Mouse (Mus musculus): ENCODE data around the gene Aacs.

DNA sequence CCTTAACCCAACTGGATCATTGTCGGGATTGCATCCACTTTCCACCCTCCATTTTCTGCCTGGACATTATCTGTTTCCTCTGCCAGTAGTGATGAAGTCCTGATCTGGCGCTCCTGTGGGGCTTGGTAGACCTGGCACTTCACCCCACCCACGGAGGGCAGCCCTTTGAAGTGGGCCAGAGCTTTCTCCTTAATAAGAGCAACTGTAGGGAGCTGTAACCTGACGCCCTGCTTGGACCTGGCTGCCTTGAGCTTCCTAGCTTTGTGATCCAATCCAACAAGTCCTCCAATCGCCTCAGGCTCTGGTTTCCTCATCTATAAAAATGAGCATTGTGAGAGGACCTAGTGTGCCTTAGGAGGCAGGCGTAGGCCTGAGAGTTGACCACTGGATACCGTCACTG lies 1.9 kb downstream of the Aacs start:
- TF ChIP-seq CTCF (conservative IDR thresholded peaks at IDR 0.05; ENCODE audit: low read length) (no peak), POU5F1 (IDR thresholded peaks at IDR 0.05; ENCODE audit: borderline replicate concordance, low read length) (no peak)
